In genomic region chr7:98594731-98595130, GRCm38 (mm10) we compare ENCODE assay signal across 27 mouse cellular contexts.
A peak's percentile ranks its signal among the peaks of the same experiment; 100 is the strongest.
DNase-seq lines count a peak whose midpoint lies in the region; ATAC-seq and TF ChIP-seq lines count a peak whose summit lies in the region.
"Had no signal": no experiment of that assay in that cellular context is flagged by ENCODE, and none has a peak within 500 bp of the region (broad histone marks: within the 10 kb centered on the region; RNA-seq: fewer than 3 reads in every experiment).

No protein-coding gene starts in this region.

- H3K27me3 ChIP-seq in thymus, adult 2 months (ENCODE audit: control insufficient read depth, insufficient read depth, low read length): no peaks in the 10 kb centered on the region
- H3K27me3 ChIP-seq: embryonic facial prominence, embryonic 13.5 days; forebrain, embryonic 12.5 days; forebrain, embryonic 15.5 days; hindbrain, embryonic 15.5 days had no signal

- H3K4me1 ChIP-seq in thymus, adult 2 months (replicated peaks; ENCODE audit: control insufficient read depth, insufficient read depth, low read length): peaks cover 12% of the 10 kb centered on the region
- H3K4me1 ChIP-seq: embryonic facial prominence, embryonic 10.5 days; embryonic facial prominence, embryonic 13.5 days; forebrain, embryonic 12.5 days; forebrain, embryonic 15.5 days; hindbrain, embryonic 15.5 days had no signal

- 17% methylated on average over 4 of the region's 4 CpGs for WGBS in thymus, adult 2 months

- TF ChIP-seq CTCF in thymus, adult 2 months (IDR thresholded peaks at IDR 0.05; ENCODE audit: borderline replicate concordance, control insufficient read depth, extremely low read depth, insufficient read depth, low read length, poor library complexity): no peak

- TF ChIP-seq POLR2A in thymus, adult 2 months (IDR thresholded peaks at IDR 0.05; ENCODE audit: control insufficient read depth, extremely low read depth, insufficient read depth, low read length, poor library complexity): no peak

- no peak overlapping the region for H3K4me3 ChIP-seq in thymus, adult 2 months (ENCODE audit: control insufficient read depth, insufficient read depth, low read length)
- H3K4me3 ChIP-seq: embryonic facial prominence, embryonic 10.5 days; embryonic facial prominence, embryonic 13.5 days; erythroblast, embryonic 14.5 days; forebrain, embryonic 12.5 days; forebrain, embryonic 15.5 days; gastrocnemius, adult 2 months; hindbrain, embryonic 15.5 days had no signal

- peak overlapping the region; percentile 13; the same call in 1 of the 2 replicates for H3K27ac ChIP-seq in thymus, adult 2 months (ENCODE audit: control insufficient read depth, insufficient read depth, low read length)
- H3K27ac ChIP-seq: embryonic facial prominence, embryonic 10.5 days; embryonic facial prominence, embryonic 13.5 days; forebrain, embryonic 12.5 days; forebrain, embryonic 15.5 days; gastrocnemius, adult 2 months; hindbrain, embryonic 15.5 days had no signal

- DNase-seq in layer of hippocampus, adult 9-11 months: peak; percentile 18
- DNase-seq in layer of hippocampus, adult 8-10 months (ENCODE audit: low spot score in 2 of 2): no peak
- DNase-seq in thymus, adult 2 months: peak; percentile 36
- peak; percentile 59 to 67 for DNase-seq in thymus, postnatal 10 days (ENCODE audit: low spot score in 2 of 2)
- DNase-seq in thymus, postnatal 36 days: peak; percentile 37 to 64
- DNase-seq in neural tube, embryonic 10.5 days (ENCODE audit: extremely low spot score, low spot score): no peak
- no peak for DNase-seq in ovary, postnatal 10 days (ENCODE audit: low spot score)
- DNase-seq: adrenal gland, adult 2 months; adrenal gland, postnatal 14 days; cerebellum, adult 11-12 months; cerebellum, adult 8-10 months; cerebellum, postnatal 10 days; cerebellum, postnatal 36 days; embryo, embryonic 11 days; gastrocnemius, adult 2 months; gastrocnemius, postnatal 14 days; heart, adult 11 months; heart, postnatal 10 days; heart, postnatal 4 days had no signal

- peaks cover 37% of the 10 kb centered on the region for H3K36me3 ChIP-seq in thymus, adult 2 months (ENCODE audit: control insufficient read depth, insufficient read depth, low read length)

- ATAC-seq in inflammation-experienced regulatory T-cells, adult 6 months: no peak
- ATAC-seq: CD4-positive, CD25-positive, alpha-beta regulatory T cell, adult 4 months; forebrain, embryonic 15.5 days had no signal

Comparison
In these comparisons a context has a peak if more than half of its experiments do, and no peak if none do; other contexts are left out.
1. DNase-seq: peak in layer of hippocampus, adult 9-11 months (single experiment), thymus, adult 2 months (single experiment), thymus, postnatal 10 days (2 of 2) and thymus, postnatal 36 days (2 of 2); none in layer of hippocampus, adult 8-10 months (0 of 2), neural tube, embryonic 10.5 days (single experiment) and ovary, postnatal 10 days (single experiment).